Mouse (Mus musculus): ENCODE data around the gene Slamf9. TPM values are rescaled to one million over a fixed set of nuclear protein-coding genes. Genes with fewer than 3 reads are reported as not detected.
A peak's percentile ranks its signal among the peaks of the same experiment; 100 is the strongest.

Slamf9 gene
- total RNA-seq, 2 experiments from 2014 or later = 0.98 to 1.1 TPM

DNA sequence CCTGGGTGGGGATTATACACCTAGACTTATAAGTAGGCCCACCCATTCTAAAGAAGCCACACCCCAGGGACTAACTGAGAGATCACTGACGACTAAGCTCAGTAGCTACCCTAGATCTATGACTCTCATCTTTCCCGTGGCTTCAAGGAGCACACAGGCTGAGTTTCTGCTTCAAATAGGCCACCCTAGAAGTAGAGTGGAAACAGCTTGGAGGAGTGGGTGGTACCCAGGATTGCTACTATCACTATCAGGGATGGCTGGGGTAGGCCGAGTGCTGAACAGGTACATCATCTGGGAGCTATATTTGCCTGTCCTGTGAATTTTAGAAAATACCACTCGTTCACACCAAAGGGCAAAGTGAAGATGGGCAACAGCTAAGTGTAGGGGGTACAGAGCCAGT lies 12.7 kb downstream of the Slamf9 start:
- intact Hi-C loops (cut with DNase I) = no loop called here

DNA sequence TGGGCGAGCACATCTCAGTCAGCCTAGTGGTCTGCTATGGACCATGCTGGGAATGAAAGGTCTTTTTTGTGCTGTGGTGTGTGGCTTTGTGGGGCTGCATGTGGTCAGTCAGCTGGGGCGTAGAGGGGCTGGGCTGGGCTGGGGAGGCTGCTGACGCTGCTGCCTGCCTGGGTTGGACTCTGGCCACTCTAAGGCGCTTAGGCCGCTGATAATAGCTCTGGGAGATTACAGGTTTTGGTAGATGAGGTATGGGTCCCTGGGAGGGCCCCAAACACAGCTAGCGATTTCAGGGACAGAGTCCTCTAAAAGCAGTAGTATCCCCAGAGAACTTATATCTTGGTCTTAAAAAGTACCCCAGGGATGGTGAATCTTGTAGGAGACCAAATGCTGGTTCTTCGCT lies 13.7 kb downstream of the Slamf9 start:
- DNase-seq = no peak
- intact Hi-C loops (cut with DNase I) = no loop called here

More for the DNA sequence above, 12.7 kb downstream of the Slamf9 start:
- DNase-seq = no peak

GRCm38 (mm10) chr1:172489585-172490250 lies 14.6 kb downstream of the Slamf9 start:
- intact Hi-C loops (cut with DNase I) = loop anchor here (1.0 to 10.0 kb wide), 5 partner anchors 38 to 913 kb away; partner anchors contain the start of gene Dusp23
- no peak for DNase-seq

- intact Hi-C loops (cut with DNase I) = loop anchor here (1.0 to 10.0 kb wide), 5 partner anchors 37 to 912 kb away; partner anchors contain the start of gene Dusp23
These were observed 15.1 kb downstream of the Slamf9 start for GRCm38 (mm10) chr1:172490261-172490661.

DNA sequence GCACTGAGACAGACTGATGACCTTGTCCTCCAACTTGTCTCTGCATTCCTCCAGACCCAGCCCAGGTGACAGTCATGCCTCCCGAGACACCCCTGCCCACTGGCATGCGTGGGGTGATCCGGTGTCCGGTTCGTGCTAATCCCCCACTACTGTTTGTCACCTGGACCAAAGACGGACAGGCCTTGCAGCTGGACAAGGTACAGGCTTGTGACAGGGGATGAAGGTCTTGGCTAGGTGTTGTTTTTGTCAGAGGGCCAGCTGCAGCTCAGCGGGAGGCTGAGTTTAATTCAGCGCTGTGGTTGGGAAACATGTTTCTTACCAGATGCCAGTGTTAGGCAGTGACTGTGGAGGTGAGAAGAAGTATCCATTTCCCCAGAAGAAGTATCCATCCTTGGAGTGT lies 16.9 kb downstream of the Slamf9 start:
- intact Hi-C loops (cut with DNase I) = loop anchor here (5.0 to 10.0 kb wide), 4 partner anchors 35 to 910 kb away; partner anchors contain the start of gene Dusp23

More at GRCm38 (mm10) chr1:172490261-172490661, 15.1 kb downstream of the Slamf9 start:
- peak; percentile 91 to 96 for DNase-seq

GRCm38 (mm10) chr1:172493516-172493915 lies 18.4 kb downstream of the Slamf9 start:
- DNase-seq = no peak
- intact Hi-C loops (cut with DNase I) = loop anchor here (5.0 to 10.0 kb wide), 4 partner anchors 34 to 909 kb away; partner anchors contain the start of gene Dusp23

More for the DNA sequence above, 16.9 kb downstream of the Slamf9 start:
- no peak for DNase-seq

GRCm38 (mm10) chr1:172496030-172496429 lies 20.9 kb downstream of the Slamf9 start:
- intact Hi-C loops (cut with DNase I) = loop anchor here (10.0 kb wide), 1 partner anchor 451 kb away; no protein-coding TSS in a partner anchor
- no peak for DNase-seq

GRCm38 (mm10) chr1:172497428-172497827 lies 22.3 kb downstream of the Slamf9 start:
- no peak for DNase-seq
- intact Hi-C loops (cut with DNase I) = loop anchor here (10.0 kb wide), 1 partner anchor 453 kb away; no protein-coding TSS in a partner anchor

GRCm38 (mm10) chr1:172499765-172500441 lies 24.7 kb downstream of the Slamf9 start, which contains the start of gene Tagln2:
Gene Tagln2, plus strand, starts transcription at chr1:172500047.
- DNase-seq = peak; percentile 90 to 92
- intact Hi-C loops (cut with DNase I) = loop anchor here (2.0 to 10.0 kb wide), 2 partner anchors 21 to 455 kb away; partner anchors contain the start of gene Cfap45

DNA sequence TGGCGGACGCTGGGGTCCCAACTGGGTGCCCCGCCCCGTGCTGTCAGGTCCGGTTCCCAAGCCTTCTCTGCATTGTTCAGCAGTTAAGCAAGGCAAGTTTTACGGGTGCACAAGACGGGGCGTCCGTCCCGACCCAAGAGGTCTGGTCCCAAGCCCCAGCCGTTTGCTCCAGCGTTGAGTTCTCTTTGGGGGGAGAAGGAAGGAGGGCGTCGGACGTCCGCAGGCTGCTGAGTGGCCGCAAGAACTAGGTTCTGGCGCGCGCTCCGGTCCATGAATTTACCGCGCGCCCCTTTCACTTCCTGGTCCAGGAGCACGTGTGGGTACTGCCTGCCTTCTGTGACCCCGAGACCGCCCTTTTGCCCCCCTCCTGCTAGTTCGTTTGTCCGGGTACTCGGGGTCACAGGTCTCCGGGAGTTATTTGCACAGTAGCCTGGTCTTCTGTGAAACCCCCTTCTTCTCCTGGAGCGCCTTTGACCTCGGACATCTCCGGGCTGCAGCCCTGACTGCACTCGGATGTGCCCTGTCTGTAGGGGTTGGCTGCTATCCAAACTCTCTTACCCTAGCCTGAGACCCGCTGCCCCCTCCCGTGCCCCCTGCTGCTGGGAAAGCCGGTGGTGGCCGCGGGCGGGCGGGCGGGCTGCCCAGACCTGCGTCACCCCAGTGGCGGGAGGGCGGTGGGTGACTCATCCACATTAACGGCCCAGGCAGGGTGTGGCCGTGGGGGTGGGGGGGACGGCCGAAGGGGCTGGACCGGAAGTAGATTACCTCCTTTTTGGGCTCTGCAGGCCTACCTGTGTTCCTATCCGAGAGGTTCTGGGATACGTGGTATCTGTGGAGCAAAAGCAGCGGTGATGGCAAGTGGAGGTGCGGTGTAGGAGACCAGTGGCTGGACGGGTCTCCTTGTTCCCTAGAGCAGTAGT lies 25.6 kb downstream of the Slamf9 start:
- peak; percentile 70 to 75 for DNase-seq
- intact Hi-C loops (cut with DNase I) = loop anchor here (1.0 to 2.0 kb wide), 2 partner anchors 20 to 25 kb away; partner anchors contain the start of gene Cfap45

DNA sequence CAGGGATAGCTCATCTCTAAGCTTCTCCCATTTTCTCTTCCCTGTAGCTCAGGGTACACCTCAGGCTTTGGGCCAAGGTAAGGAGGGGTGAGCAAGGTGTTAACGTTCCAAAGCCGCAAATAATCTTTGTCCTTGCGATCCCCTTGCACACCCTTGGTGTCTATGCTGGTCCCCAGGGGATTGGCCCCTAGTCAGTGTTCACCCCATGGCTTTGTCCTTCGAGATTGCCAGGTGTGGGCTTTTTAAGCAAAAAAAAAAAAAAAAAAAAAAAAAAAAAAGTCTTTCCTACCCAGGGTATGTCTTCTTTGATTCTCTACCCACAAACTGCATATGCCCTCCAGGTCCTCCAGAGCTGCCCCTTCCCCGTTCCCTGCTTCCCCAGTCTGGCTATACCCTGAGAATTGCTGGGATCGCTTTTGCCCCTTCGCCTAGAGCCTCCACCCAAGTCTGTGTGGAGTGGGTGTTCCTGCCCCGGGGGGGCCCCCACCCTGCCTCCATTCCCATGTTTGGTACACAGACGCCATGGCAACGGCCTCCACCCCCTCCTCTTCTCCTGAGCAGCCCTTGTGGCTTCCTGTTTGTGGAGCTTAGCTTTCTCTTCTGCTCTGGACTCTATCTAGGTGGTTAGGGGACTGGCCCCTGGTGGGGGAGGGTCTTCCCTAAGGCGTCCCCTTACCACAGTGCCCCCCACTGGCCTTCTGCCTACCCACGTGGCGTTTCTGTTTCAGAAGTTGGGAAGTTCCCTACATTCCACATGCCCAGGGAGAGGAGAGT lies 26.4 kb downstream of the Slamf9 start:
- DNase-seq = peak; percentile 75 to 82
- intact Hi-C loops (cut with DNase I) = loop anchor here (1.0 to 2.0 kb wide), 2 partner anchors 19 to 24 kb away; partner anchors contain the start of gene Cfap45

DNA sequence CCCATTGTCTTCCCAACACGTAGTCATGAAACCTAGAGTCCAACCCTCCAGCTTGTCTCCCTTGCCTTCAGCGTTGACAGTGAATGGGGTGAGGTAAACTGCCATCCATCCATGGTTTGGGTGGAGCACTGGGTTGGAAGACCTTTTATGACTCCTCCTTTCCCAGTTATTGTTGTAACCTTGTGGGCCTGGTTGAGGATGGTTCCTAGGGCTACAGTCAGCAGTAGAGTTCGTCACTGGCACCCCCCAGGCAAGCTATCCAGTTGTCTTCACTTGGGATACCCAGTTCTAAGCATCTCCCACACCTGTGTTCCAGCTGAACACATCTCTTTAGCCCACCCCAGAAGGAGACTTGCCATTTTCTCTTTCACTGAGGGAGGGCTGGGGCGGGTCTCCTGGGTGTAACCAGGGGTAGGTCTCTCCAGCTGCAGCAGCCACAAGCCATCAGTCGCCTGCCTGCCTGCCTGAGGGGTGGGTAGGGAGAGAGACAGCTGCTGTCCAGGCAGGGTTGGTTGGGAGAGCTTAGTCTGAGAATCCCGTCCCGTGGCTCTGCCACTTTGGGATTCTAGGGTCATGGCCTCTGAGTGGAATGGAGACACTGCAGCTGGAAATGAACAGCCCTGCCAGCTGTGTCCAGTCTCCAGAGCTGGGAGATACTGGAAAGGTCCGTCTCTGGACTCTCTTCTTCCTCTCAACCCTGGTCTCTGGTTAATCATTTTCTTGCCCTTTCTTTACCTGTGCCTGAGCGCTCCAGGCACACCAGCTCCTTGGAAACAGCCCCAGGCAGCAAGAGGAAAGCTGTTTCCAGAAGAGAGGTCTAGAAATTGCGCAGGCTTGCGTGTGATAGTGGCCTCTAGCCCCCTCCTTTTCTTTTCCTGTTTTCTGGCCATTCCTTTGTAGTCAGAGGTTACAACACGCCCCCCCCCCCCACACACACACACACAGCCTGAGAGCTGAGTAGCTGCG lies 27.3 kb downstream of the Slamf9 start:
- DNase-seq = peak; percentile 43 to 48
- intact Hi-C loops (cut with DNase I) = no loop called here

GRCm38 (mm10) chr1:172503111-172503997 lies 28.2 kb downstream of the Slamf9 start:
- intact Hi-C loops (cut with DNase I) = no loop called here
- peak; percentile 57 to 62 for DNase-seq

DNA sequence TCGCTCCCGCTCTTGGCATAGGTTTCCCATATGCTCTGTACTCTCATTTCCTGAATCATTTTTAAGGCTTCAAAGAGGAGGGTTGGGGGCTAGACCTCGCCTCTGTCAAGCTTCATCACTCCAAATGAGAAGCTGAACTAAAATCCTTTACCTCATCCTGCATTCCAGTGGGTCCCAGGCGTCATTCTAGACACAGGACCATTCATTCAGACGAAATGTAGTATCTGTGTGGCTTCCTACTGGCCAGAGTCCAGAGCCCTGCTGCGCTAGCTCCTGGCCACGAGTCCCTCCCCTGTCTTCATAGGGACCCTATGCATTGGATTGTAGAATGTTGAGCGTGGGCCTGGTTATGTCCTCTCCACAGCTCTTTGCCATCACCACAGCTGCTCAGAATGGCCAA lies 29.6 kb downstream of the Slamf9 start:
- no peak for DNase-seq
- intact Hi-C loops (cut with DNase I) = no loop called here

GRCm38 (mm10) chr1:172507001-172507400 lies 31.8 kb downstream of the Slamf9 start:
- peak; percentile 36 to 51 for DNase-seq
- intact Hi-C loops (cut with DNase I) = no loop called here

DNA sequence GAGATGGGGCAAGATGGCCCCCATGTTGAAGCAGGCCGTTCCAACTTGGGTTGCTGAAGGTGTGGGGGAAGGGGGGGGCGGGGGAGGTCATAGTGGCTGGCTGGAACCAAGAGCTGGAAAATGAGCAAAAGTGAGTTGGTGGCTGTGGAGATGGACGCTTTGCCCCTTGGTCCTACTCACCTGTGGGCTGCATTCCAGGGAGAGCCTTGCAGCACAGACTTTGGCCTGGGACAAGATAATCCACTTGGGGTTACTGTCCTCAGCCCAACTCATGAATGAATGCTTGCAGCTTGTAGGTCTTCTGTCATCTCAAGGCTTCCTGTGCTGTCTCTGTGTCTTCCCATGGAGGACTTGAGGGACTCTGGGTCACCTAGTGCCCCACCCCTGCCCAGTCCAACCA lies 32.5 kb downstream of the Slamf9 start:
- intact Hi-C loops (cut with DNase I) = no loop called here
- DNase-seq = no peak

DNA sequence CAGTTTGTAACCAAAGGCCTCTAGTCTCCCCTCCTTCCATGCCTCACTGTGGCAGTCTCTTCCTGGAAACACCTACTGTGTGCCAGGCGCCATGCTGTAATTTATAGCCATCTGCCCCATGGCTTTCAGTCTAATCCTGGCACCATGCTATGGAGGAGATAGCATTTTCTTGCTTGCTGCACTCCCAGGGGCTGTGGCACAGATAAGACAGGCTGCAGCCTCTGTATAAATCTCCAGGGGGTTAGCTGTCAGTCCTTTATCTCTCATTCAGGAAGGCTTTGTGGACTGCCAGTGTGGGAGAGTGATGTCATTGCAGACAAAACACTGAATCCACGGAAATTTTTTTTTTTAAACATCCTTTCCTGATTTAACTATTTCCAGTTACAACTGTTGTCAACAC lies 33.0 kb downstream of the Slamf9 start:
- intact Hi-C loops (cut with DNase I) = no loop called here
- no peak for DNase-seq
